Mouse (Mus musculus) testis, adult 2 months (tissue): ENCODE measurements at regions not wholly inside any gene's neighbourhood (a gene's known extent, or its start where the extent isn't known, plus 50 kb on each side); places are given as distances from the start of the nearest gene placed in this dataset.

ENCODE experiments used
- CTCF ChIP-seq: fragments of 200-500 bp; IDR thresholded peaks from 2 replicates; pipeline ENCODE4 v1.5.1; 2012; ENCODE audit warnings: low read depth, mild to moderate bottlenecking, inconsistent platforms, low read length, moderate library complexity; ENCODE audit not compliant: control insufficient read depth, insufficient read depth, insufficient replicate concordance
- POLR2A ChIP-seq: fragments of 200-500 bp; IDR thresholded peaks from 2 replicates; pipeline ENCODE4 v1.6.1; 2012; ENCODE audit warnings: low read depth, mild to moderate bottlenecking, inconsistent platforms, low read length, moderate library complexity; ENCODE audit not compliant: control insufficient read depth

DNA sequence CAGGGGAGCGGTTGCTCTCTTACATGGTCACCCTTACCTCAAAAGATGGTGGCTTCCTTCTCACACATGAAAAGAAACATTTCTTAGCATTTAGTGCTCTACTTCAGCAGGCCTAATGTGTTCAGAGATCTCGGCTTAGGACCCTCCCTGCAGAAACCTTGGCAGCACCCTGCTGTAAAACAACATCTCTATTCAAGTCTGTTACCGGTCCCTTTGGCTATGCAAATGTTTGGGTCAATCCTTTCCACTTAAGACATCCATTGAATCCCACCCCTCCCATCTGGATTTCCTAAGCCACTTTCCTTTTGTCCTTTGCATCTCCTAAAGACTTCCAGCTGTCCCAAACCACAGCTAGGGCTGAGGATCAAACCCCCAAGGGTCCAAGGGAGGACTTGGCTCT is 294.2 kb downstream of the Gm11011 start:
- TF ChIP-seq CTCF: no peak
- TF ChIP-seq POLR2A: no peak
